Mouse (Mus musculus): ENCODE results near the gene Klc2. TPM values are rescaled to one million over a fixed set of nuclear protein-coding genes. Genes with fewer than 3 reads are reported as not detected.
"Not testable (repeated sequence)": the region's sequence is repeated elsewhere in the genome, so short reads cannot be mapped to it uniquely, and the experiment has no call there.

The Klc2 gene
- polyA plus RNA-seq, 1 experiment from 2014 or later, result 17.9 TPM

GRCm38 (mm10) chr19:5087884-5088728, 30.3 kb downstream of the Klc2 start, which contains the start of gene Yif1a:
Gene Yif1a (plus strand): TSS chr19:5088538.
- H3K4me1 ChIP-seq, result peaks cover 27% of the 10 kb centered on the region
- H3K27ac ChIP-seq (replicated peaks), result peak within 1 kb of the TSS; percentile 87
- no peaks in the 10 kb centered on the region for H3K9me3 ChIP-seq (replicated peaks)
- H3K9ac ChIP-seq, result peak within 1 kb of the TSS; percentile 57
- peak; percentile 91 for ATAC-seq (ENCODE audit: insufficient number of reproducible peaks, low FRiP score, low TSS enrichment, low read depth)
- H3K36me3 ChIP-seq, result peaks cover 33% of the 10 kb centered on the region
- H3K4me3 ChIP-seq (replicated peaks), result peak within 1 kb of the TSS; percentile 78
- peak within 1 kb of the TSS; percentile 55 for H3K4me2 ChIP-seq (replicated peaks)
- under 1% methylated on average over 58 of the region's 58 CpGs for WGBS
- H3K27me3 ChIP-seq, result peaks cover 35% of the 10 kb centered on the region

GRCm38 (mm10) chr19:5086533-5086932, 31.8 kb downstream of the Klc2 start:
- not testable (repeated sequence) for H3K4me2 ChIP-seq (replicated peaks); H3K27ac ChIP-seq (replicated peaks); H3K9ac ChIP-seq; H3K4me3 ChIP-seq (replicated peaks); H3K9me3 ChIP-seq (replicated peaks); ATAC-seq (ENCODE audit: insufficient number of reproducible peaks, low FRiP score, low TSS enrichment, low read depth)
- H3K4me1 ChIP-seq, result peaks cover 27% of the 10 kb centered on the region
- H3K36me3 ChIP-seq, result peaks cover 17% of the 10 kb centered on the region
- H3K27me3 ChIP-seq, result peaks cover 51% of the 10 kb centered on the region
- 57% methylated on average over 4 of the region's 4 CpGs for WGBS

GRCm38 (mm10) chr19:5085145-5085863, 33.1 kb downstream of the Klc2 start, which contains the start of gene Tmem151a:
Gene Tmem151a (minus strand): TSS chr19:5085531.
- Histone ChIP-seq H3K36me3 (peaks cover 5% of the 10 kb centered on the region; the same call in 1 of the 2 replicates), H3K27ac (replicated peaks) (no peak within 1 kb of the TSS), H3K9me3 (replicated peaks) (no peaks in the 10 kb centered on the region), H3K4me1 (peaks cover 27% of the 10 kb centered on the region), H3K4me2 (replicated peaks) (peak within 1 kb of the TSS; percentile 91), H3K4me3 (replicated peaks) (peak within 1 kb of the TSS; percentile 49), H3K9ac (0 out of 2 replicates have a peak within 1 kb of the TSS, but pooled peaks have one; percentile 18), H3K27me3 (peaks cover 62% of the 10 kb centered on the region)
- ATAC-seq (ENCODE audit: insufficient number of reproducible peaks, low FRiP score, low TSS enrichment, low read depth), result no peak
- under 1% methylated on average over 62 of the region's 69 CpGs for WGBS

GRCm38 (mm10) chr19:5084834-5085144, 33.6 kb downstream of the Klc2 start:
- Histone ChIP-seq H3K4me3 (replicated peaks) (peak overlapping the region; percentile 49), H3K27ac (replicated peaks) (no peak overlapping the region), H3K4me2 (replicated peaks) (peak overlapping the region; percentile 91), H3K27me3 (peaks cover 65% of the 10 kb centered on the region), H3K9ac (no peak overlapping the region), H3K9me3 (replicated peaks) (no peaks in the 10 kb centered on the region), H3K4me1 (peaks cover 27% of the 10 kb centered on the region), H3K36me3 (peaks cover 2% of the 10 kb centered on the region; the same call in 1 of the 2 replicates)
- WGBS, result 9% methylated on average over 15 of the region's 15 CpGs
- no peak for ATAC-seq (ENCODE audit: insufficient number of reproducible peaks, low FRiP score, low TSS enrichment, low read depth)

DNA sequence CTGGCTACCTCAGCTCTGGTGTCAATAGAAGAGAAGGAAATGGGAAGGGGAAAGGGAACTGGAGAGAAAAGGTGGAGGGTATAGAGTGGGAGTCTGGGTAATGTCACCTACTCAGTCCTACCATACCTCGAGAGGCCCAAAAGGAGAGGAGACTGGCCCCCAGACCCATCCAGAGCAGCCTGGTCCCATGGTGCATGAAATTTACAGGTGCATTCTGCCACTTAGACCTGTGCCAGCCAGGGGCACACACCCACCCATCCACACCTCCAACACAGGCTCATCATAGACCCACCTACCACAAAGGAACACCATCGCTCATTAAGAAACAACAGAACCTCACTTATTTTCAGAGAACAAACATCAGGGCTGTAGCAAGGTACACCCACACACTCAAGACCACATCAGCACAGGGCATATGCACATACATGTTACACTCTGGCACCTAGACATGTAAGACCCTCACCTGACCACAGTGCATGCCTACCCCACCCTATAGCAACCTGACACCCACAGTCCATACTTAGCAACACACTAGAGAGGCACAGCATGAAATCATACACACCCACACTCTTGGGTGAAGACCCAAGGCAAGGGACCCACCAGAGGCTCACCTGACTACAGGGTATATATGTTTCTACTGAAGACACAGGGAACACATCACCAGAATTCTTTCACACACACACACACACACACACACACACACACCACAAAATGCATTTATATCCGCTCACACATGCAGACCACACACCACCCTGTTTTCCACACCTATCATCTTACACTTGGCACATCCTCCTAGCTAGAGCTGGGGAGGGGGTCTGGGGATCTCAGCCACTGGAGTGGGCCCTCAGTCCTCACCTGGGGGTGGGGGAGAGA, 34.2 kb downstream of the Klc2 start:
- Histone ChIP-seq H3K27ac (replicated peaks) (no peak overlapping the region), H3K4me1 (peaks cover 24% of the 10 kb centered on the region), H3K9ac (no peak overlapping the region), H3K27me3 (peaks cover 65% of the 10 kb centered on the region), H3K4me2 (replicated peaks) (peak overlapping the region; percentile 91), H3K4me3 (replicated peaks) (peak overlapping the region; percentile 49; the same call in 1 of the 2 replicates), H3K9me3 (replicated peaks) (no peaks in the 10 kb centered on the region), H3K36me3 (no peaks in the 10 kb centered on the region)
- ATAC-seq (ENCODE audit: insufficient number of reproducible peaks, low FRiP score, low TSS enrichment, low read depth), result no peak
- WGBS, result 64% methylated on average over 3 of the region's 3 CpGs

DNA sequence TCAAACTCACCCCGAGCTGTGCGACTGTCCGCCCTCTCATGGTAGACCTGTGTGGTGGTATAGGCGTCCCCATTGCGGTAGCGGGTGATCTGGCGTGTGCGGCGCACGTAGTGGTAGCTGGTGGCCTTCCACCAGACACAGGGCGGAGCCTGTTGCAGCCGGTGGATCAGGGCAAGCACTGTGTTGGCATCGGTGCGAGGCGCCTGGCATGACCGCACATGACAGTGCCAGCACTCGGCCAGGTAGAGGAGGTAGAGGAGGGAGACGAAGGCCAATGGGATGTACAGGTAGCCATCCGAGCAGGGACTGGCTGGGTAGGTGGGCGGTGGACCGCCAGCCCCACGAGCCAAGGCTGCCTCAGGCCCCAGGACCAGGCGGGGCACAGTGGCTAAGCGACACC, 35.8 kb downstream of the Klc2 start:
- Histone ChIP-seq H3K9me3 (replicated peaks) (no peaks in the 10 kb centered on the region), H3K36me3 (no peaks in the 10 kb centered on the region), H3K4me3 (replicated peaks) (no peak overlapping the region), H3K4me2 (replicated peaks) (no peak overlapping the region), H3K4me1 (peaks cover 18% of the 10 kb centered on the region), H3K27me3 (peaks cover 65% of the 10 kb centered on the region), H3K27ac (replicated peaks) (no peak overlapping the region), H3K9ac (no peak overlapping the region)
- ATAC-seq (ENCODE audit: insufficient number of reproducible peaks, low FRiP score, low TSS enrichment, low read depth), result no peak
- 69% methylated on average over 24 of the region's 24 CpGs for WGBS

GRCm38 (mm10) chr19:5082005-5082404, 36.4 kb downstream of the Klc2 start:
- H3K9me3 ChIP-seq (replicated peaks), result no peaks in the 10 kb centered on the region
- no peak overlapping the region for H3K9ac ChIP-seq
- no peaks in the 10 kb centered on the region for H3K36me3 ChIP-seq
- H3K27me3 ChIP-seq, result peaks cover 65% of the 10 kb centered on the region
- H3K4me3 ChIP-seq (replicated peaks), result no peak overlapping the region
- H3K4me2 ChIP-seq (replicated peaks), result no peak overlapping the region
- H3K27ac ChIP-seq (replicated peaks), result no peak overlapping the region
- WGBS, result 69% methylated on average over 18 of the region's 18 CpGs
- H3K4me1 ChIP-seq, result peaks cover 14% of the 10 kb centered on the region
- no peak for ATAC-seq (ENCODE audit: insufficient number of reproducible peaks, low FRiP score, low TSS enrichment, low read depth)

GRCm38 (mm10) chr19:5079279-5079678, 39.1 kb downstream of the Klc2 start:
- Histone ChIP-seq H3K27me3 (peaks cover 41% of the 10 kb centered on the region), H3K4me3 (replicated peaks) (no peak overlapping the region), H3K4me2 (replicated peaks) (no peak overlapping the region), H3K9me3 (replicated peaks) (no peaks in the 10 kb centered on the region), H3K27ac (replicated peaks) (no peak overlapping the region), H3K36me3 (no peaks in the 10 kb centered on the region), H3K9ac (no peak overlapping the region), H3K4me1 (no peaks in the 10 kb centered on the region)
- no peak for ATAC-seq (ENCODE audit: insufficient number of reproducible peaks, low FRiP score, low TSS enrichment, low read depth)
- 80% methylated on average over 1 of the region's 1 CpGs for WGBS

- no peak overlapping the region for H3K27ac ChIP-seq (replicated peaks)
- no peaks in the 10 kb centered on the region for H3K9me3 ChIP-seq (replicated peaks)
- H3K4me3 ChIP-seq (replicated peaks), result peak overlapping the region; percentile 70; the same call in 1 of the 2 replicates
- H3K4me2 ChIP-seq (replicated peaks), result no peak overlapping the region
- H3K27me3 ChIP-seq, result peaks cover 3% of the 10 kb centered on the region
- no peak for ATAC-seq (ENCODE audit: insufficient number of reproducible peaks, low FRiP score, low TSS enrichment, low read depth)
- H3K9ac ChIP-seq, result no peak overlapping the region
- H3K36me3 ChIP-seq, result no peaks in the 10 kb centered on the region
- 33% methylated on average over 5 of the region's 5 CpGs for WGBS
- H3K4me1 ChIP-seq, result peaks cover 43% of the 10 kb centered on the region
These were observed 44.8 kb downstream of the Klc2 start for GRCm38 (mm10) chr19:5073518-5073917.

- Histone ChIP-seq H3K27ac (replicated peaks) (peak overlapping the region; percentile 98), H3K9me3 (replicated peaks) (no peaks in the 10 kb centered on the region), H3K36me3 (no peaks in the 10 kb centered on the region), H3K4me2 (replicated peaks) (peak overlapping the region; percentile 82), H3K4me1 (peaks cover 47% of the 10 kb centered on the region), H3K9ac (no peak overlapping the region), H3K4me3 (replicated peaks) (peak overlapping the region; percentile 70), H3K27me3 (peaks cover 6% of the 10 kb centered on the region)
- 1% methylated on average over 15 of the region's 15 CpGs for WGBS
- no peak for ATAC-seq (ENCODE audit: insufficient number of reproducible peaks, low FRiP score, low TSS enrichment, low read depth)
These were observed 45.3 kb downstream of the Klc2 start for GRCm38 (mm10) chr19:5073028-5073427.

All from embryonic facial prominence, embryonic 15.5 days (tissue).